Mouse (Mus musculus) cortical plate, adult 2 months (tissue): ENCODE results near the gene Ubl5.

ENCODE experiments used
- CTCF ChIP-seq: fragments of 200-500 bp; IDR thresholded peaks from 2 replicates; pipeline ENCODE4 v1.5.1; 2011; ENCODE audit warnings: mild to moderate bottlenecking, control low read depth, low read length; ENCODE audit not compliant: insufficient read depth; ENCODE audit errors: extremely low read depth
- POLR2A ChIP-seq: fragments of 200-500 bp; IDR thresholded peaks from 2 replicates; pipeline ENCODE4 v1.6.1; 2011; ENCODE audit warnings: mild to moderate bottlenecking, low read length, control low read depth; ENCODE audit not compliant: insufficient read depth; ENCODE audit errors: extremely low read depth

DNA sequence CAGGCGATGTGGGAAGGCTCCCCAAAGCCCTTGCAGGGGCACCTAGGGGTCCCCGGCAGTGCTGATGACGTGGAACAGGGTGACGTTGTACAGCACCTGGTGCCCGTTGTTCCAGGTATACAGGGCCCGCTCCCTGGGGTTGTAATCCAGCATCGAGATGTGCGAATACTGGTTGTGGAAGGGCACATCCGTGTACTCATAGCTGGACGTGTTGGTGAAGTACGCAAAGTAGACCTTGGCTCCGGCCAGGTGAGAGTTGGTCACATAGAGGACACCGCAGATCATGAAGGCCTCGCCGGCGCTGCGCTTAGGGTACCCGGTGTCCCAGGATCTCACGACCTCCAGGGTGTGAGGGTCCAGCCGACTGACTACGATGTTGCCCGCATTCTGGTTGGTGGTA, 25.4 kb downstream of the Ubl5 start:
- peak; percentile 11; the same call in 1 of the 2 replicates for TF ChIP-seq POLR2A
- no peak for TF ChIP-seq CTCF
